In genomic region chr1:165246587-165246986, GRCm38 (mm10) we compare ENCODE assay signal across 26 mouse cellular contexts. TPM values are rescaled to one million over a fixed set of nuclear protein-coding genes. Genes with fewer than 3 reads are reported as not detected.
DNase-seq lines count a peak whose midpoint lies in the region; ATAC-seq and TF ChIP-seq lines count a peak whose summit lies in the region.
"Had no signal": no experiment of that assay in that cellular context is flagged by ENCODE, and none has a peak within 500 bp of the region (broad histone marks: within the 10 kb centered on the region; RNA-seq: fewer than 3 reads in every experiment).

No protein-coding gene starts in this region.

- WGBS in stomach, postnatal 0 days, result 56% methylated on average over 5 of the region's 5 CpGs
- 88% methylated on average over 5 of the region's 5 CpGs for WGBS in forebrain, embryonic 11.5 days

- peak overlapping the region; percentile 23 for H3K4me3 ChIP-seq in megakaryocyte, embryonic 14.5 days (replicated peaks)
- no peak overlapping the region for H3K4me3 ChIP-seq in myocyte
- H3K4me3 ChIP-seq in stomach, postnatal 0 days (ENCODE audit: low read depth, low read length), result no peak overlapping the region
- H3K4me3 ChIP-seq in forebrain, embryonic 11.5 days (ENCODE audit: low read depth, low read length), result no peak overlapping the region
- H3K4me3 ChIP-seq: heart, embryonic 13.5 days; limb, embryonic 10.5 days; limb, embryonic 15.5 days; liver, embryonic 13.5 days had no signal

- peak overlapping the region; percentile 24 for H3K4me2 ChIP-seq in myocyte (ENCODE audit: low read depth)
- H3K4me2 ChIP-seq in stomach, postnatal 0 days (replicated peaks; ENCODE audit: low read depth), result no peak overlapping the region
- H3K4me2 ChIP-seq in forebrain, embryonic 11.5 days (ENCODE audit: low read depth, low read length, severe bottlenecking), result no peak overlapping the region
- H3K4me2 ChIP-seq: heart, embryonic 13.5 days; limb, embryonic 15.5 days; liver, embryonic 13.5 days had no signal

- H3K9me3 ChIP-seq in megakaryocyte, embryonic 14.5 days, result 0 out of 2 replicates have a peak, but pooled peaks cover 9% of the 10 kb centered on the region
- no peaks in the 10 kb centered on the region for H3K9me3 ChIP-seq in stomach, postnatal 0 days (ENCODE audit: control insufficient read depth, low read length)
- no peaks in the 10 kb centered on the region for H3K9me3 ChIP-seq in forebrain, embryonic 11.5 days (ENCODE audit: control insufficient read depth, low read length)
- H3K9me3 ChIP-seq: heart, embryonic 13.5 days; limb, embryonic 10.5 days; limb, embryonic 15.5 days; liver, embryonic 13.5 days had no signal

- no peaks in the 10 kb centered on the region for H3K79me2 ChIP-seq in myocyte (ENCODE audit: control insufficient read depth, insufficient read depth)

- peaks cover 3% of the 10 kb centered on the region for H3K4me1 ChIP-seq in megakaryocyte, embryonic 14.5 days
- H3K4me1 ChIP-seq in stomach, postnatal 0 days (replicated peaks; ENCODE audit: control insufficient read depth, insufficient read depth), result no peaks in the 10 kb centered on the region
- no peaks in the 10 kb centered on the region for H3K4me1 ChIP-seq in forebrain, embryonic 11.5 days (replicated peaks; ENCODE audit: control insufficient read depth, insufficient read depth, low read length)
- H3K4me1 ChIP-seq: heart, embryonic 13.5 days; limb, embryonic 10.5 days; limb, embryonic 15.5 days; liver, embryonic 13.5 days had no signal

- no peak for TF ChIP-seq POLR2A in myocyte (IDR thresholded peaks at IDR 0.05; ENCODE audit: insufficient read length, low read depth)

- peak; percentile 86 for DNase-seq in heart, adult 11 months
- no peak for DNase-seq in heart, postnatal 36 days
- DNase-seq in stomach, postnatal 0 days (ENCODE audit: low spot score), result no peak
- DNase-seq in forebrain, embryonic 11.5 days (ENCODE audit: low spot score), result no peak
- DNase-seq: B cell, adult 2 months; cerebellum, adult 8-10 months; cerebellum, postnatal 36 days; layer of hippocampus, adult 9-11 months; liver, embryonic 13.5 days; lung, adult 18-20 months; lung, postnatal 4 days; midbrain, embryonic 14.5 days; thymus, adult 2 months; thymus, postnatal 36 days had no signal

- peaks cover 14% of the 10 kb centered on the region for H3K27me3 ChIP-seq in megakaryocyte, embryonic 14.5 days (replicated peaks)
- H3K27me3 ChIP-seq in myocyte (ENCODE audit: control insufficient read depth, insufficient read depth, insufficient read length), result no peaks in the 10 kb centered on the region
- H3K27me3 ChIP-seq in stomach, postnatal 0 days (ENCODE audit: control insufficient read depth, insufficient read depth, low read length), result no peaks in the 10 kb centered on the region
- no peaks in the 10 kb centered on the region for H3K27me3 ChIP-seq in forebrain, embryonic 11.5 days (ENCODE audit: control insufficient read depth, insufficient read depth, low read length)
- H3K27me3 ChIP-seq: heart, embryonic 13.5 days; limb, embryonic 15.5 days; liver, embryonic 13.5 days; Patski had no signal

- H3K27ac ChIP-seq in stomach, postnatal 0 days (replicated peaks), result 0 out of 2 replicates have a peak overlapping the region, but pooled peaks have one; percentile 50
- H3K27ac ChIP-seq in forebrain, embryonic 11.5 days (ENCODE audit: low read depth, low read length), result no peak overlapping the region
- H3K27ac ChIP-seq: heart, embryonic 13.5 days; hindbrain, postnatal 0 days; limb, embryonic 10.5 days; limb, embryonic 15.5 days; liver, embryonic 13.5 days had no signal

- peak; percentile 30 for TF ChIP-seq CTCF in stomach, postnatal 0 days (IDR thresholded peaks at IDR 0.05; ENCODE audit: low read depth)

- H3K36me3 ChIP-seq in megakaryocyte, embryonic 14.5 days (replicated peaks; ENCODE audit: low read length), result no peaks in the 10 kb centered on the region
- no peaks in the 10 kb centered on the region for H3K36me3 ChIP-seq in myocyte (ENCODE audit: control insufficient read depth, insufficient read depth)
- no peaks in the 10 kb centered on the region for H3K36me3 ChIP-seq in stomach, postnatal 0 days (ENCODE audit: control insufficient read depth, insufficient read depth, low read length)
- H3K36me3 ChIP-seq in forebrain, embryonic 11.5 days (ENCODE audit: control insufficient read depth, insufficient read depth, low read length), result no peaks in the 10 kb centered on the region
- H3K36me3 ChIP-seq: heart, embryonic 13.5 days; limb, embryonic 10.5 days; limb, embryonic 15.5 days; liver, embryonic 13.5 days had no signal

- ATAC-seq in megakaryocyte, adult 5-6 weeks (ENCODE audit: poor library complexity, severe bottlenecking), result no peak
- ATAC-seq in stomach, postnatal 0 days (ENCODE audit: low FRiP score, low TSS enrichment), result peak; percentile 40; the same call in 1 of the 2 replicates
- no peak for ATAC-seq in forebrain, embryonic 11.5 days (replicated peaks; ENCODE audit: low FRiP score)
- ATAC-seq: forebrain, embryonic 14.5 days; hindbrain, postnatal 0 days; intestine, postnatal 0 days; lung, postnatal 0 days; Patski had no signal

- intact Hi-C loops in heart, postnatal 36 days (cut with DNase I), result no loop called here

- no peak for TF ChIP-seq EP300 in stomach, postnatal 0 days (optimal IDR thresholded peaks at IDR 0.05)

- H3ac ChIP-seq in myocyte (ENCODE audit: control insufficient read depth, insufficient read length), result no peak overlapping the region

- H3K9ac ChIP-seq in stomach, postnatal 0 days (ENCODE audit: low read length), result no peak overlapping the region
- H3K9ac ChIP-seq in forebrain, embryonic 11.5 days (ENCODE audit: low read length), result no peak overlapping the region
- H3K9ac ChIP-seq: heart, embryonic 13.5 days; limb, embryonic 15.5 days; liver, embryonic 13.5 days had no signal

TF ChIP-seq in myocyte, 11 proteins besides CTCF, POLR2A, EP300 and RAD21:
- TF ChIP-seq MYOD1 (IDR thresholded peaks at IDR 0.05; ENCODE audit: control insufficient read depth in 1 of 3, insufficient read length in 2 of 3, low read depth in 2 of 3) (no peak), POLR2AphosphoS2 (IDR thresholded peaks at IDR 0.05; ENCODE audit: insufficient read length, low read depth) (no peak), REST (IDR thresholded peaks at IDR 0.05; ENCODE audit: insufficient read depth, insufficient read length) (no peak), MYOG (IDR thresholded peaks at IDR 0.05; ENCODE audit: control insufficient read depth in 1 of 3, insufficient read depth in 1 of 3, insufficient read length in 2 of 3, low read depth in 2 of 3) (no peak), CEBPB (IDR thresholded peaks at IDR 0.05; ENCODE audit: insufficient read depth, poor library complexity, severe bottlenecking) (no peak)

RNA-seq across cellular contexts. Expression of gene Tiprl, which starts 9.8 kb away (rescaled TPM):
- total RNA-seq in heart, postnatal 36 days (2021), result 10 to 100 TPM; 34.0 to 38.0 TPM
- 2.5 and 21.2 TPM in 2 replicates for polyA plus RNA-seq in megakaryocyte, embryonic 14.5 days (2012; ENCODE audit: insufficient read depth, low replicate concordance)
- 25.7 and 25.8 TPM in 2 replicates for total RNA-seq in megakaryocyte, adult 5-6 weeks (2015)
- 49.6 and 52.0 TPM in 2 replicates for total RNA-seq in megakaryocyte, adult 5-6 weeks (2017)
- polyA plus RNA-seq in myocyte (2012; fragmentation: generic; extraction: Trizol), result 35.8 TPM
- polyA plus RNA-seq in stomach, postnatal 0 days (2015; fragmentation: Nextera tagmentation; extraction: Ambion mirVana), result 53.8 and 56.7 TPM in 2 replicates
- 104 and 109 TPM in 2 replicates for polyA plus RNA-seq in forebrain, embryonic 11.5 days (2014; fragmentation: Nextera tagmentation; extraction: Ambion mirVana)

RNA-seq across cellular contexts. Expression of gene Gpr161, which starts 49.0 kb away (rescaled TPM):
- 1 to 10 TPM; 1.3 to 1.8 TPM for total RNA-seq in heart, postnatal 36 days (2021)
- polyA plus RNA-seq in megakaryocyte, embryonic 14.5 days (2012; ENCODE audit: insufficient read depth, low replicate concordance), result not detected in 2 replicates
- total RNA-seq in megakaryocyte, adult 5-6 weeks (2015), result not detected in 2 replicates
- total RNA-seq in megakaryocyte, adult 5-6 weeks (2017), result 0.04 and 0.08 TPM in 2 replicates
- 1.8 TPM for polyA plus RNA-seq in myocyte (2012; fragmentation: generic; extraction: Trizol)
- polyA plus RNA-seq in stomach, postnatal 0 days (2015; fragmentation: Nextera tagmentation; extraction: Ambion mirVana), result 0.52 and 0.57 TPM in 2 replicates
- 2.2 and 2.5 TPM in 2 replicates for polyA plus RNA-seq in forebrain, embryonic 11.5 days (2014; fragmentation: Nextera tagmentation; extraction: Ambion mirVana)
- total RNA-seq: monocyte, adult 5-6 weeks had no signal

RNA-seq across cellular contexts. Expression of gene Sft2d2, which starts 52.3 kb away (rescaled TPM):
- 10 to 100 TPM; 14.8 to 17.2 TPM for total RNA-seq in heart, postnatal 36 days (2021)
- polyA plus RNA-seq in megakaryocyte, embryonic 14.5 days (2012; ENCODE audit: insufficient read depth, low replicate concordance), result 1.7 TPM in 1 of 2 replicates, not detected in the other
- total RNA-seq in megakaryocyte, adult 5-6 weeks (2015), result 36.7 and 40.6 TPM in 2 replicates
- total RNA-seq in megakaryocyte, adult 5-6 weeks (2017), result 43.9 and 46.4 TPM in 2 replicates
- polyA plus RNA-seq in myocyte (2012; fragmentation: generic; extraction: Trizol), result 19.4 TPM
- polyA plus RNA-seq in stomach, postnatal 0 days (2015; fragmentation: Nextera tagmentation; extraction: Ambion mirVana), result 19.8 and 21.6 TPM in 2 replicates
- 13.2 and 14.0 TPM in 2 replicates for polyA plus RNA-seq in forebrain, embryonic 11.5 days (2014; fragmentation: Nextera tagmentation; extraction: Ambion mirVana)
